Mouse (Mus musculus) CH12.LX (cell line): ENCODE data around the gene Frmd4a.

Experiments
- CHD1 ChIP-seq: IDR thresholded peaks from 2 replicates; pipeline ENCODE4 v1.6.1; 2012; ENCODE audit warnings: low read depth, low read length, improper control_type of control experiment, inconsistent platforms
- ETS1 ChIP-seq: conservative IDR thresholded peaks from 2 replicates; pipeline ENCODE4 v1.6.1; 2012; ENCODE audit warnings: low read depth, mild to moderate bottlenecking, inconsistent platforms, low read length, improper control_type of control experiment, moderate library complexity
- USF1 ChIP-seq: IDR thresholded peaks from 2 replicates; pipeline ENCODE4 v1.6.1; 2014; ENCODE audit warnings: low read depth, mild to moderate bottlenecking, inconsistent platforms, low read length, improper control_type of control experiment

DNA sequence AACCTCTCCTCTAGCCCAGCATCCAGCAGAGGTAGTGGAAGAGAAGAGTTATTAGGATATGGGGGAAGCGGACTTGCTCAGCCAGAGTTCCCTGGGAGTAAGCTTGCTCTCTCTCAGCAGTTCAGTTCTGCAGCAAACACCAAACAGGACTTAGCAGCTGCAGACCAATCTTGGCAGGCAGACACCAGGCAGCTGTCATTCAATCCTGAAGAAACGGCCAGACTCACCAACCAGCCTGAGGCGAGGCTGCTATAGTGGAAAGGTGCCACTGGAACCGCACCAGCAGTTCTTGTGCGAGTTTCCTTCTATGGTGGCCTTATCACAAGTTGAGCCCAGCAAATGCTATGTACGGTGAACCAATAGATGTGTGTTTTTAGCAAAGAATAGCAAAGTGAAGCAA lies 406.4 kb downstream of the Frmd4a start:
- TF ChIP-seq USF1: no peak
- TF ChIP-seq ETS1: no peak
- no peak for TF ChIP-seq CHD1
